ENCODE assay signal across 8 mouse cellular contexts in genomic region chr5:104434835-104435301, GRCm38 (mm10). TPM values are rescaled to one million over a fixed set of nuclear protein-coding genes. Genes with fewer than 3 reads are reported as not detected.
A peak's percentile ranks its signal among the peaks of the same experiment; 100 is the strongest.
DNase-seq lines count a peak whose midpoint lies in the region; ATAC-seq and TF ChIP-seq lines count a peak whose summit lies in the region.

Gene Spp1 (plus strand): TSS chr5:104435118.

- H3K27ac ChIP-seq in heart, embryonic 14.5 days (replicated peaks in 1 of 2; ENCODE audit: control insufficient read depth in 1 of 2, insufficient read depth in 1 of 2, low read depth in 2 of 2, low read length in 2 of 2) = no peak within 1 kb of the TSS
- H3K27ac ChIP-seq in embryonic facial prominence, embryonic 15.5 days (replicated peaks) = no peak within 1 kb of the TSS
- H3K27ac ChIP-seq in limb, embryonic 15.5 days = no peak within 1 kb of the TSS

- H3K36me3 ChIP-seq in heart, embryonic 14.5 days (ENCODE audit: control insufficient read depth, insufficient read depth, low read length) = no peaks in the 10 kb centered on the region
- H3K36me3 ChIP-seq in E14TG2a.4 (ENCODE audit: insufficient read depth, low read length) = peaks cover 37% of the 10 kb centered on the region
- H3K36me3 ChIP-seq in embryonic facial prominence, embryonic 15.5 days = no peaks in the 10 kb centered on the region
- no peaks in the 10 kb centered on the region for H3K36me3 ChIP-seq in limb, embryonic 15.5 days

- no peak within 1 kb of the TSS for H3K4me3 ChIP-seq in heart, embryonic 14.5 days (ENCODE audit: control insufficient read depth in 1 of 2, insufficient read depth in 1 of 2, low read depth in 1 of 2, low read length in 2 of 2)
- H3K4me3 ChIP-seq in E14TG2a.4 (replicated peaks; ENCODE audit: low read length) = peak within 1 kb of the TSS; percentile 73
- H3K4me3 ChIP-seq in embryonic facial prominence, embryonic 15.5 days (replicated peaks) = no peak within 1 kb of the TSS
- no peak within 1 kb of the TSS for H3K4me3 ChIP-seq in limb, embryonic 15.5 days

- H3K4me1 ChIP-seq in heart, embryonic 14.5 days (ENCODE audit: control insufficient read depth in 2 of 2, insufficient read depth in 2 of 2, low read length in 2 of 2) = peaks cover 4 to 5% of the 10 kb centered on the region in 2 experiments; a peak in 2 of 4 replicates
- H3K4me1 ChIP-seq in E14TG2a.4 (replicated peaks; ENCODE audit: low read depth, low read length) = peaks cover 51% of the 10 kb centered on the region
- H3K4me1 ChIP-seq in embryonic facial prominence, embryonic 15.5 days = no peaks in the 10 kb centered on the region
- H3K4me1 ChIP-seq in limb, embryonic 15.5 days = no peaks in the 10 kb centered on the region

- no peak for TF ChIP-seq CTCF in E14TG2a.4 (conservative IDR thresholded peaks at IDR 0.05; ENCODE audit: low read length)

- H3K4me2 ChIP-seq in heart, embryonic 14.5 days (ENCODE audit: low read length) = no peak within 1 kb of the TSS
- no peak within 1 kb of the TSS for H3K4me2 ChIP-seq in embryonic facial prominence, embryonic 15.5 days (replicated peaks)
- H3K4me2 ChIP-seq in limb, embryonic 15.5 days = no peak within 1 kb of the TSS

- WGBS in heart, embryonic 14.5 days = 64% methylated on average over 7 of the region's 7 CpGs
- 57% methylated on average over 7 of the region's 7 CpGs for WGBS in embryonic facial prominence, embryonic 15.5 days
- 56% methylated on average over 7 of the region's 7 CpGs for WGBS in limb, embryonic 15.5 days

- ATAC-seq in heart, embryonic 14.5 days (ENCODE audit: insufficient number of reproducible peaks, insufficient read depth, low FRiP score, low read depth) = no peak
- no peak for ATAC-seq in embryonic facial prominence, embryonic 15.5 days (ENCODE audit: insufficient number of reproducible peaks, low FRiP score, low TSS enrichment, low read depth)
- no peak for ATAC-seq in limb, embryonic 15.5 days (ENCODE audit: insufficient number of reproducible peaks, low FRiP score, low TSS enrichment, low read depth)

- H3K9ac ChIP-seq in heart, embryonic 14.5 days (ENCODE audit: low read length) = no peak within 1 kb of the TSS
- H3K9ac ChIP-seq in embryonic facial prominence, embryonic 15.5 days = no peak within 1 kb of the TSS
- H3K9ac ChIP-seq in limb, embryonic 15.5 days = no peak within 1 kb of the TSS

- DNase-seq in heart, adult 9 months (ENCODE audit: low spot score in 2 of 2) = no peak
- no peak for DNase-seq in MN1 (ENCODE audit: low spot score)
- DNase-seq in layer of hippocampus, adult 8-10 months (ENCODE audit: low spot score in 2 of 2) = no peak
- DNase-seq in cerebellum, adult 11 months = no peak

- H3K27me3 ChIP-seq in heart, embryonic 14.5 days (ENCODE audit: control insufficient read depth, insufficient read depth, low read length) = no peaks in the 10 kb centered on the region
- no peaks in the 10 kb centered on the region for H3K27me3 ChIP-seq in E14TG2a.4 (ENCODE audit: insufficient read depth, low read length)
- H3K27me3 ChIP-seq in embryonic facial prominence, embryonic 15.5 days = no peaks in the 10 kb centered on the region
- H3K27me3 ChIP-seq in limb, embryonic 15.5 days = no peaks in the 10 kb centered on the region

- H3K9me3 ChIP-seq in heart, embryonic 14.5 days (ENCODE audit: control insufficient read depth, low read length) = no peaks in the 10 kb centered on the region
- H3K9me3 ChIP-seq in E14TG2a.4 (ENCODE audit: low read length) = peaks cover 6% of the 10 kb centered on the region; the same call in 1 of the 2 replicates
- no peaks in the 10 kb centered on the region for H3K9me3 ChIP-seq in embryonic facial prominence, embryonic 15.5 days (replicated peaks)
- H3K9me3 ChIP-seq in limb, embryonic 15.5 days = no peaks in the 10 kb centered on the region

RNA-seq across cellular contexts. Expression of gene Spp1, which starts in this region (rescaled TPM):
- 12.8 and 72.4 TPM in 2 replicates for polyA plus RNA-seq in heart, embryonic 14.5 days (2014; fragmentation: Nextera tagmentation; extraction: Ambion mirVana)
- 431 and 448 TPM in 2 replicates for polyA plus RNA-seq in embryonic facial prominence, embryonic 15.5 days (2015; fragmentation: Nextera tagmentation; extraction: Ambion mirVana)
- 143 and 338 TPM in 2 replicates for polyA plus RNA-seq in limb, embryonic 15.5 days (2015; fragmentation: Nextera tagmentation; extraction: Ambion mirVana)
- total RNA-seq in layer of hippocampus, adult 8-10 months (2022) = 10 to 100 TPM in 2 of 4 experiments, 1 to 10 TPM in 2; 8.6 to 18.2 (median 10.9) TPM
